Mouse (Mus musculus) kidney, embryonic 16.5 days (tissue): Measurements from ENCODE around the gene Rnf5. TPM values are rescaled to one million over a fixed set of nuclear protein-coding genes. Genes with fewer than 3 reads are reported as not detected.

Experiments
- ATAC-seq: fragments of 200-750 bp; cut with Nextera tagmentation; 2 replicates; pipeline ENCODE4 v1.8.0; 2017; ENCODE audit warnings: moderate TSS enrichment; ENCODE audit not compliant: low FRiP score, low TSS enrichment
- H3K27ac ChIP-seq: fragments of 300-500 bp; sonication (generic); 2 replicates; pipeline ENCODE4 v1.5.1; 2014; ENCODE audit warnings: low read length
- H3K27me3 ChIP-seq: fragments of 300-500 bp; sonication (generic); 2 replicates; pipeline ENCODE4 v1.6.1; 2014; ENCODE audit warnings: low read length, control low read depth, mixed read lengths; ENCODE audit not compliant: insufficient read depth
- H3K36me3 ChIP-seq: fragments of 300-500 bp; sonication (generic); 2 replicates; pipeline ENCODE4 v1.6.1; 2014; ENCODE audit warnings: low read length, control low read depth, mixed read lengths; ENCODE audit not compliant: insufficient read depth
- H3K4me1 ChIP-seq: fragments of 300-500 bp; sonication (generic); 2 replicates; pipeline ENCODE4 v1.6.1; 2014; ENCODE audit warnings: low read length, control low read depth, mixed read lengths; ENCODE audit not compliant: insufficient read depth
- H3K4me2 ChIP-seq: fragments of 300-500 bp; sonication (generic); replicated peaks from 2 replicates; pipeline ENCODE4 v1.6.1; 2014; ENCODE audit warnings: low read depth, low read length
- H3K4me3 ChIP-seq: fragments of 300-500 bp; sonication (generic); 2 replicates; pipeline ENCODE4 v1.5.1; 2014; ENCODE audit warnings: mild to moderate bottlenecking, low read length
- H3K9ac ChIP-seq: fragments of 300-500 bp; sonication (generic); replicated peaks from 2 replicates; pipeline ENCODE4 v1.6.1; 2014; ENCODE audit warnings: low read length
- H3K9me3 ChIP-seq: fragments of 300-500 bp; sonication (generic); 2 replicates; pipeline ENCODE4 v1.6.1; 2016; ENCODE audit warnings: low read length, control low read depth
- WGBS: fragments of 180-500 bp; shearing (Covaris S2); extraction: QIAGEN DNeasy Blood & Tissue Kit; methylation state at CpG from one replicate; pipeline ENCODE4 v1.1.7; 2014; 5-methylcytosine and 5-hydroxymethylcytosine counted together
- polyA plus RNA-seq: library from polyadenylated mRNA; unstranded; fragments of >200 nt; fragmentation: Nextera tagmentation; extraction: Ambion mirVana; gene quantifications from 2 replicates; pipeline ENCODE4 v1.2.1, GENCODE M21; 2015

Rnf5 gene
- polyA plus RNA-seq, 1 experiment from 2014 or later = 185 TPM

DNA sequence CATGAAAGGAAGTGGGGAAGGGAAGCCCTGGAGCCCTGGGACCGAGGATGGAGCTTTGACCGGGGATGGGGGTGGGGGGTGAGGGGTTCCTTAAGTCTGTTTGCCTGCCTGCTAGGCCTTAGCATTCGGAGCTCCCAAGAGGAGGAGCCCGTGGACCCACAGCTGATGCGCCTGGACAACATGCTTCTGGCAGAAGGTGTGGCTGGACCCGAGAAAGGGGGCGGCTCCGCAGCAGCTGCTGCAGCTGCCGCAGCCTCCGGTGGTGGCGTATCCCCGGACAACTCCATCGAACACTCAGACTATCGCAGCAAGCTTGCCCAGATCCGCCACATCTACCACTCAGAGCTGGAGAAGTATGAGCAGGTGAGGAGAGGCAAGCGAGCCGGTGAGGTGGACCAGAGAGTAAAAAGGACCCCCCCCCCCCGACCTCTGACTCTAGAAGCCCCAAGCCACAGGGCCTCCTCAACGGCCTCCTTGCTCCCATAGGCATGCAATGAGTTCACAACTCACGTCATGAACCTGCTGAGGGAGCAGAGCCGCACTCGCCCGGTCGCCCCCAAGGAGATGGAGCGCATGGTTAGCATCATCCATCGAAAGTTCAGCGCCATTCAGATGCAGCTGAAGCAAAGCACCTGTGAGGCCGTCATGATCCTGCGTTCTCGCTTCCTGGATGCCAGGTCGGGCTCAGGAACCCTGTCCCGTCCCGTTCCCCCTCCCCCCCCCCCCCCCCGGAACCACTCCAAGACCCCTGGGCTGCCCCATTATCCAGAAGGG is 9.6 kb downstream of the Rnf5 start:
- H3K4me1 ChIP-seq = peaks cover 81% of the 10 kb centered on the region

DNA sequence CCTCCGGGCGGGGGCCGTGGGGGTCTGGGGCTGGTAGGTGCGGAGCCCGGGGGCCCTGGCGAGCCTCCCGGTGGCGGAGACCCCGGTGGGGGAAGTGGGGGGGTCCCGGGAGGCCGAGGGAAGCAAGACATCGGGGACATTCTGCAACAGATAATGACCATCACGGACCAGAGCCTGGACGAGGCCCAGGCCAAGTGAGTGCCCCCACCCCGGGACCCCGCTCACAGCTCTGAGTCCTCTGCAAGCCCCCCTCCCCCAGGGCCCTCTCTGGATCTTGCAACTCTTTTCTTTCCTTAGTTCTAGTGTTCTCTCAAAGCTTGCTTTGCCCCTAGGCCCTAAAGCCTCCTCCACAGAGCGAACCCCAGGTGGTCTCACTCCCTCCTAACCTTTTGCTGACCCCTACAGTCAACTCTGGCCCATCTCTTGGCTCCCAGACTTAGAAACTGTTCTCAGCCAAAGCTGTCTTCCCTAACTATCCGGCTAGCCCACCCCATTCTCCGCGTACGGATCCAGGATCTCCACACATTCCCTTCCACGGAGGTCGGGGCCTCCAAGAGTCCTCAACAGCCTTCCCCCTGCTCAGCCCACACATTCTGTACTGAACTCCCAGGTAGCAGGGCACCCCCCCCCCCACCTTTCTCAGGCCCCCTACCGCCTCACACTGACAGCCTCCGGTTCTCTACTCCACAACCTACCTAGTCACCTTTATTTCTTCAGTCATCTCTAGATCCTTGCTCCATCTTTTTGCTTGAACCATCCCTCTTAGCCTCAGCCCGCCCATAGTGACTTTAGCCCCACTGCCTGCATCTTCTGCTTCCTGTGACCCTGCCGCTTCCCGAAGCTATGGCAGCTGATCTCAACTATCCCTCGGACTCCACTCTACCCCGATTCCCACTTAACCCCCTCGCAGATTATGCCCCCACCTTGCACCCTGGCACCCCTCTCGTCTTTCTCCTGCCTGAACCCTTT is 10.6 kb downstream of the Rnf5 start:
- peak; percentile 2; the same call in 1 of the 2 replicates for ATAC-seq
- Histone ChIP-seq H3K27me3 (no peaks in the 10 kb centered on the region), H3K9me3 (no peaks in the 10 kb centered on the region), H3K9ac (peak overlapping the region; percentile 99), H3K4me1 (peaks cover 84% of the 10 kb centered on the region), H3K4me3 (peak overlapping the region; percentile 88), H3K36me3 (peaks cover 19% of the 10 kb centered on the region), H3K27ac (peak overlapping the region; percentile 100), H3K4me2 (peak overlapping the region; percentile 95)
- WGBS = under 1% methylated on average over 24 of the region's 32 CpGs

More for the DNA sequence above, 9.6 kb downstream of the Rnf5 start:
- Histone ChIP-seq H3K27ac (peak overlapping the region; percentile 100), H3K36me3 (peaks cover 19% of the 10 kb centered on the region), H3K9ac (peak overlapping the region; percentile 99), H3K4me3 (peak overlapping the region; percentile 88), H3K27me3 (no peaks in the 10 kb centered on the region), H3K9me3 (no peaks in the 10 kb centered on the region), H3K4me2 (peak overlapping the region; percentile 95)
- 30% methylated on average over 33 of the region's 34 CpGs for WGBS
- ATAC-seq = no peak

DNA sequence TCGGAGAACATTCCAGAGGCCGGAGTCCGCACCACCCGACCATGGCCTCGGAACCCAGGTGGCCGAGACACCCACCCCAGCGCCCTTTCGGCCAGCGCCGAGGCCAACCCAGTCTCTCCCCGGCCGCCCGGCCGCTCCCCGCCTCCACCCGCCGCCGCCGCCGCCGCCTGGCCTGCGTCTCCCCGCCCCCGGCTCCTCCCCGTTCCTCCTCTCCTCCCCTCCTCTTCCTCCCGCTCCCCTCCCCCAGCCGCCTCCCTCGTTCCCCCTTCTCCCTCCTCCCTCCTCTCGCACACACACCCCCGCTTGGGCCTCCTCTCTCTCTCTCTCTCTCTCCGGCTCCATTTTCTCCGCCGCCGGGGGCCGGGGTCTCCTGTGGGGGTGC is 11.5 kb downstream of the Rnf5 start:
- ATAC-seq = peak; percentile 73
- Histone ChIP-seq H3K9me3 (no peaks in the 10 kb centered on the region), H3K27me3 (no peaks in the 10 kb centered on the region), H3K4me3 (peak overlapping the region; percentile 88), H3K9ac (peak overlapping the region; percentile 99), H3K27ac (peak overlapping the region; percentile 100), H3K4me1 (peaks cover 77% of the 10 kb centered on the region), H3K4me2 (peak overlapping the region; percentile 95), H3K36me3 (peaks cover 19% of the 10 kb centered on the region)
- 0% methylated on average over 26 of the region's 35 CpGs for WGBS

DNA sequence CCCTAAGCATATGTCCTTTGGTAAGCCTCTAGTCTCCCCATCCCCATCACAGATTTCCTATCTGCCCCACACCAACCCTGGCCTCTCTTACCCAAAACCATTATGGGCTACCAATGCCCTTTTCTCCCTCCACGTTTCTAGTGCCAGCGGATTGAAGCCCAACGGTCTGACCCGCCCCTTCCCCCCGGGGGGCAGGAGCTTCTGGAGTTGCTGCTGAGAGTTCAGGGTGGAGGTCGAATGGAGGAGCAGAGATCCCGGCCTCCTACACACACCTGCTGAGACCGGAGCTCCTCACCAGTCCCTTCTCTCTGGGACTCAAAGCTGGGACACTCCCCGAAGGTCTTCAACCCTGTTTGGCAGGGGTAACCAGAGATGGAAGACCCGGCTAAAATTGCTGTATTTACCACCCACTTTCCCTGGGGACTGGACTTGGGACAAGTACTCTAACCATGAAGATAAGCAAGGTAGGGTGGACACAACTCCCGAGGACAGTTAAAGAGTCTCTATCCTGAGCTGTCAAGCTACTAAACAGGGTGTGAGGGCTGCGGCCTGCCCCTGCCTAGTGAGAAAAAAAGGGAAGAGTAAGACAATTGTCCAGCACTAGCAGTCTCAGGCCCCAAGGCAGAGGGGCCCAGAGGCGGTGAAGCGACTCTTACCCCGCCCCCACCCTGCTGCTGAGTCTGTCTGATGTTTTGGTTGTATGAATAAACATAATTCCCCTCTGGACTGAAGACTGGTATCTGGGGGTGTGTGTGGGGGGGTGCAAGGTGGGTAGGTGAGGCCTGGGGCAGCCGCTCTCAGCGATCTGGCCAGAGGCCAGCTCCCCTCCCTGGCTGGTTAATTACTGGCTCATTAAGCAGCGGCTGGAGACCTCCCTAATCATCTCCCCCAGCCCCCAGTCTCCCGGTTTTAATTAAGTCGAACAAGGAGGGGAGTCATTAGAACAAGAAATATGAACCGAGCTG is 12.2 kb downstream of the Rnf5 start, which contains the start of gene Pbx2:
Gene Pbx2, plus strand, starts transcription at position 238 of the 965 bp plus-strand sequence.
- Histone ChIP-seq H3K4me2 (peak within 1 kb of the TSS; percentile 95), H3K9ac (peak within 1 kb of the TSS; percentile 99), H3K27me3 (no peaks in the 10 kb centered on the region), H3K36me3 (peaks cover 19% of the 10 kb centered on the region), H3K4me3 (peak within 1 kb of the TSS; percentile 88), H3K4me1 (peaks cover 74% of the 10 kb centered on the region), H3K27ac (peak within 1 kb of the TSS; percentile 100), H3K9me3 (no peaks in the 10 kb centered on the region)
- WGBS = 4% methylated on average over 21 of the region's 21 CpGs
- peak; percentile 52 for ATAC-seq

DNA sequence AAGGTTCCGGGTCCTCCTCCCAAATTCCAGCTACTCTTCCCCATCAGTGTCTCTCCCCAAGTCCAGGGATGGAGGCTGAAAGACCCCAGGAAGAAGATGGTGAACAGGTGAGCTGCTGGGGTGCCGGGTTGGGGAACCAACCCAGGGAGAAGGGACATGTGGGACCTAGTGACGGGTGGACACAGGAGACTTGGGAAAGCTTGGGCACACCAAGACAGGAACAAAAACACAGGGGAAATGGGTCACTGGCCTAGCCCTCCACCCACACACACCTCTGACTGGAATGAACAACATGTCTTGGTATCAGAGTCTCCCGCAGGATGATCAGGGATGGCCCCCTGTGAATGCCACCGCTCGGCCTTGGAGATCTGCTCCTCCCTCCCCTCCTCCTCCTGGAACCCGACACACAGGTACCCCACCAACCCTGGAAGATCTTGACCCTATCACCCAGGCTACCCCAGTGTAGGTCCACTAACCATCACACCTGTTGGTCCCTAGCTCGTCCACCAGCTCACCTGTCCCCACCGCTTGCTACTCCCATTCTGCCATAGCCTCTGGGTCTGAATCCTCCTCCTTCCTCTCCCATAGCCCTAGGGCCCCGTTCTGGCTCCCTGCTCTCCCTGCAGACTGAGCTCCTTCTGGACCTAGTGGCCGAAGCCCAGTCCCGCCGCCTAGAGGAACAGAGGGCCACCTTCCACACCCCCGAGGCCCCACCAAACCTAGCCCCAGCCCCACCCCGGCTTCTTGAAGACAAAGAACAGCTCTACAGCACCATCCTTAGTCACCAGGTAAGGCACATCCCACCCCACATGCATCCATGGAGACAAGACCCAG is 13.1 kb downstream of the Rnf5 start:
- H3K4me3 ChIP-seq = peak overlapping the region; percentile 20
- H3K9me3 ChIP-seq = no peaks in the 10 kb centered on the region
- H3K9ac ChIP-seq = peak overlapping the region; percentile 99
- 45% methylated on average over 15 of the region's 15 CpGs for WGBS
- no peak for ATAC-seq
- H3K4me2 ChIP-seq = peak overlapping the region; percentile 95
- H3K27me3 ChIP-seq = no peaks in the 10 kb centered on the region
- peak overlapping the region; percentile 100 for H3K27ac ChIP-seq
- H3K36me3 ChIP-seq = peaks cover 10% of the 10 kb centered on the region
- peaks cover 70% of the 10 kb centered on the region for H3K4me1 ChIP-seq

DNA sequence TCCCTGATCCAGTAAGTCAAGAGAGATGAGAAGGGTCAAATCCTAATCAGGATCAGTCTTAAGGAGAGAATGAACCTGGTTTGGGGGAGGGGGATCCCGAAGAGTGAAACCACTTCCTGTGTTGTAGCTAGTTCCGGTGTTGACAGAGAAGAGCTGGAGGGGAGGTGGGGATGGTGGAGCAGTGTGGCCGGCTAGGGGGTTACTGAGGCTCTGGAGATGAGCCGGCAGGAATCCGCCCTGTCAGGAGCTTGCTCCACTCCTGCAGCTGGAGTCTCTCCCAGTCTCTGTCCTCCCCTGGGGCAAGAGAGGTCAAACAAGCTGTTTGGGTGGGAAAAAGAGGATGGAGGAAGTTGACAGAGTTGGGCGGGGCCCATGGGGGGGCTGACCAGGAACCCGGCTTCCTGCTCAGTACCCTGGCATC is 13.8 kb downstream of the Rnf5 start, which contains the start of gene Gpsm3:
Gene Gpsm3, plus strand, starts transcription at position 126 of the 421 bp plus-strand sequence.
- Histone ChIP-seq H3K4me2 (peak within 1 kb of the TSS; percentile 95), H3K9ac (peak within 1 kb of the TSS; percentile 99), H3K4me3 (peak within 1 kb of the TSS; percentile 20), H3K9me3 (no peaks in the 10 kb centered on the region), H3K27ac (peak within 1 kb of the TSS; percentile 100), H3K36me3 (peaks cover 4% of the 10 kb centered on the region; the same call in 1 of the 2 replicates), H3K27me3 (no peaks in the 10 kb centered on the region), H3K4me1 (peaks cover 63% of the 10 kb centered on the region)
- ATAC-seq = no peak
- 6% methylated on average over 5 of the region's 7 CpGs for WGBS

DNA sequence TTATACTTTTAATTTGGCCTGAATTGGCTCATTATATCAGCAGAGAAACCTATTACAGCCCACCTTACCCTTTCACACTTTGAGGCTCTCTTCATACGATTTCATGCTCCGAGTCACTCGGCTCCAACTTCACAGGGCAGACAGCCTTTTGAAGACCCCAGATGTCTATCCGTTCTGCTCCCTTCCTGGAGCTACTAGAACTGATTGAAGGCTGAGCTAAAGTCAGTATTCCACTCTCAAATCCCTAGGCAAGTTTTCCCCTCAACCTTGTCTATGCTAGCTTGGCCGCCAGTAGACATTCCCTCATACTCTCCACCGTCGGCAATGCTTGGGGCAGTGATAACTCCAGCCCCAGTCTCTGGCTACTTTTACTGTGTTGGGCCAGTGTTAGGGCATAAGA is 14.3 kb downstream of the Rnf5 start:
- Histone ChIP-seq H3K27ac (peak overlapping the region; percentile 100), H3K4me3 (peak overlapping the region; percentile 20), H3K4me1 (peaks cover 58% of the 10 kb centered on the region), H3K9ac (peak overlapping the region; percentile 54), H3K9me3 (no peaks in the 10 kb centered on the region), H3K36me3 (no peaks in the 10 kb centered on the region), H3K27me3 (no peaks in the 10 kb centered on the region), H3K4me2 (peak overlapping the region; percentile 95)
- WGBS = 19% methylated on average over 7 of the region's 7 CpGs
- no peak for ATAC-seq

DNA sequence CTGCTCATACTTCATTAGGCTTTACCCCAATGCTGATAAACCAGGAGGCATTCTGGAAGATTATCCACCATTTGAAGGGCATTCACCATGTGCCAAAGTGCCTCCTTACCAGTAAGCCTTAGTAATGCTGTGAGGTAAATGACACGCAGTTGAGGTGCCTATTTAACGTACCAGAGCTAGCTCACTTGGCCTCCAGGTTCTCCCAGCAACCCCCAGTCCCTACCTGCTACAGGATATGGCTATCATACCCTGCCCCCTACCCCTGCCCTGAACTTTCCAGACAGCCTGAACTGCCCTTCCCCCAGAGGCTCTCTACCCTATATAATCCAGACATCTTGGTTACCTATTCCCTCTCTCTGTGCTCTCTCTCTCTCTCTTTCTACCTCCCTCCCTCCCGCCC is 14.7 kb downstream of the Rnf5 start:
- no peak for ATAC-seq
- H3K9me3 ChIP-seq = no peaks in the 10 kb centered on the region
- H3K4me1 ChIP-seq = peaks cover 54% of the 10 kb centered on the region
- H3K36me3 ChIP-seq = no peaks in the 10 kb centered on the region
- no peaks in the 10 kb centered on the region for H3K27me3 ChIP-seq
- H3K4me2 ChIP-seq = peak overlapping the region; percentile 95
- H3K4me3 ChIP-seq = no peak overlapping the region; the same call in 1 of the 2 replicates
- H3K9ac ChIP-seq = peak overlapping the region; percentile 19; the same call in 1 of the 2 replicates
- 57% methylated on average over 3 of the region's 3 CpGs for WGBS
- peak overlapping the region; percentile 100 for H3K27ac ChIP-seq
